Mouse (Mus musculus) frontal cortex, postnatal 10 days (tissue): ENCODE results near the gene Rerg.

Experiments used
- DNase-seq, 2 experiments: peaks; one replicate each; pipeline ENCODE4 v3.0.0; 2022; ENCODE audit warnings: low spot score in 2 of 2, mixed read lengths in 1 of 2

Rerg gene

DNA sequence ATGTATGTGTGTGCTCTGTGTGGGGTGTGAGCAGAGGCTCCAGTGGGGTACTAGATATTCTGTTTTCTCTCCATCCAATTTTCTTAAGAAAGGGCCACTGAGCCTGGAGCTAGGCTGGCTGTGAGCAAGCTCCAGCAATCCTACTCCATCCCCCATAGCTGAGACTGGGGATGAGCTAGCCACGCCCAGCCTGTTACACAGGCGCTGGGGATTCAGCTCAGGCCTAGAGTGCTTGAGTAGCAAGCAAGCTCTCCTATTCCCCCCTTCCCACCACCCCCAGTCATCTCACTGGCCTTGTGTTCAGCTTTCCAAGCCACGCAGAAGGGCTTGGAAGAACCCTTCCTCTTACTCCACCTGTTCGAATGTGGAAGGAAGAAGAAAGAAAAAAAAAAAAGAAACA, 7.2 kb downstream of the Rerg start:
- no peak for DNase-seq

- DNase-seq, result no peak
Measured at GRCm38 (mm10) chr6:137162481-137162880, 7.8 kb downstream of the Rerg start.

GRCm38 (mm10) chr6:137161491-137162088, 8.7 kb downstream of the Rerg start:
- DNase-seq, result no peak

DNA sequence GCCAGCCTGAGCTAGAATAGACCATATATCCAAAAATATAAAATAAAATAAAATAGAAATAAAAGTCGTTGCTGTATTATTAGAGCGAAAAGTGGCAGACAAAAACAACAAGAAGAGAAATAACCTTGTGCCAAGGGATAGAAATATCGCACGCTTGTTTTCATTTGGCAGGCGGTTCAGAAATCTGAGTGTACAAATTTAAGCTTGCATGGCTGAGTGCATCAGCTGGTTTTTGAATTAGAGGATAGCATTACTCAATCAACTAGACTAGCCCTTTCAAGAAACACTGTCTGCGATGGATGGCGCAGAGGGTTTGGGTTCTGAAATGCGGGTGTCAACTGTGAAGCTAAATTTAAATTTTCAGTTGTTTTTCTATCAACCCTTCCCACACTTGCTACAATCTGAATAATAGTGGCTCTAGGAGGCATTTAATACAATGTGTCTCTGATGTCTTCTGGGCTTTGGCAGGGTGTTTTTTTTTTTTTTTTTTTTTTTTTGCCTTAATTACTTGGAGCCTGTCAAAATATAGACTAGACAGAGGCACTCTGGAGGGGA, 10.8 kb downstream of the Rerg start:
- no peak for DNase-seq

GRCm38 (mm10) chr6:137156437-137157219, 13.7 kb downstream of the Rerg start:
- no peak for DNase-seq

- DNase-seq, result no peak
Measured at GRCm38 (mm10) chr6:137155196-137156137, 14.8 kb downstream of the Rerg start.

GRCm38 (mm10) chr6:137153021-137153420, 17.3 kb downstream of the Rerg start:
- DNase-seq, result no peak

DNA sequence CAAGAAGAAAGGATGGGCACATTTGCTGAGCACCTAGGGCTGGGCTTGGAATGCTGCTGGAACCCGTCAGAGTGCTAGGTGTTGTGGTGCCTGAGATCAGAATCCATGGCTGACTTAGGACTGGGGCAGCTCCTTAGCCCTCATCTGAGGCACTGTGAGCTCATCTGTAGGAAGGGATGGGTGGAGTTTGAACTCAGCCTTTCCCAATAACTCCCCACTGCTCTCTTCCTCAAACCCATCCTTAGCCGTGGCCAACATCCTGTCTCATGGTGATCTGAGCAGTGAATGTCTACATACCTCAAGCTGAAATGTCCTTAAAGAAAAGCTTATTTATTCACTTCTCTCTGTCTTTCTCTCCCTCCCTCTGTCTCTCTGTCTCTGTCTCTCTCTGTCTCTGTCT, 19.3 kb downstream of the Rerg start:
- no peak for DNase-seq

- no peak for DNase-seq
Measured at GRCm38 (mm10) chr6:137149833-137150232, 20.5 kb downstream of the Rerg start.

DNA sequence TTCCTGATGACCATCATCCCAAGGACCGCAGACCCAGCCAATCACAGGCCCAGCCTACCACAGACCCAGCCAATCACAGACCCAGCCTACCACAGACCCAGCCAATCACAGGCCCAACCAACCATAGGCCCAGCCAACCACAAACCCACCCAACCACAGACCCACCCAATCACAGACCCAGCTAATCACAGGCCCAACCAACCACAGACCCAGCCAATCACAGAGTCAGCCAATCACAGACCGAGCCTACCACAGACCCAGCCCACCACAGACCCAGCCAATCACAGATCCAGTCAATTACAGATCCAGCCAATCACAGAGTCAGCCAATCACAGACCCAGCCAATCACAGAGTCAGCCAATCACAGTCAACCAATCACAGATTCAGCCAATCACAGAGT, 23.4 kb downstream of the Rerg start:
- no peak for DNase-seq

GRCm38 (mm10) chr6:137145611-137146010, 24.7 kb downstream of the Rerg start:
- no peak for DNase-seq

- no peak for DNase-seq
Measured at GRCm38 (mm10) chr6:137144958-137145535, 25.2 kb downstream of the Rerg start.

- no peak for DNase-seq
Measured at GRCm38 (mm10) chr6:137144526-137144840, 25.8 kb downstream of the Rerg start.

DNA sequence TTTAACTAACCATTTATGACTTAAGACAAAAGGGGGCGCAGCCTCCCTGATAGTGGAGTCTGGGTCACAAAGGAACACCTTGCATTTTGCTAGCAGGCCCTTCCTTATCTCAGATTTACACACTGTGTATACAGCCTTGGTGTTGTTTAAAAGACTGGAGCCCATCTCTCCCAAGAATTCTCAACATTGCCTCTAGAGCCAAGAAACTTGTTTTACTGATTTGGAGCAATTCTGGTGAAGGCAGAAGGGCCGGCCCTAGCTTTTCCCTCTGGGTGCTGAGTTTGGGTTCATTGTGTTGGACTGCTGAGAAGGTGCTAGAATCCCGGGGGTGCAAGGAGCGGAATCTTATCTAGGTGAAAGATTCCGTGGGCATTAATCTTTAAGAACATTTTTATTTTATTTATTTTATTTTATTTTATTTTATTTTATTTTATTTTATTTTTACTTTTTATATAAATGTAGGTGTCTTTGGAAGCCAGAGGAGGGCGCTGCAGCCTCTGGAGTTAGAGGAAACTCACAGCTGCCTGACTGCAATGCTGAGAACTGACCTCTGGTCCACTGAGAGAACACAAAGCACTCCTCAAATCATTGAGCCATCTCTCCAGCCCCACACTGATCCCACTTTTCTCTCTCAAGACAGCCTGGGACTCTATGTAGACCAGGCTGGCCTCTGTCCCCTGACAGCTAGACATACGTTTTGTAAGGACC, 26.3 kb downstream of the Rerg start:
- DNase-seq, result no peak

- DNase-seq, result no peak
Measured at GRCm38 (mm10) chr6:137142796-137143195, 27.5 kb downstream of the Rerg start.

DNA sequence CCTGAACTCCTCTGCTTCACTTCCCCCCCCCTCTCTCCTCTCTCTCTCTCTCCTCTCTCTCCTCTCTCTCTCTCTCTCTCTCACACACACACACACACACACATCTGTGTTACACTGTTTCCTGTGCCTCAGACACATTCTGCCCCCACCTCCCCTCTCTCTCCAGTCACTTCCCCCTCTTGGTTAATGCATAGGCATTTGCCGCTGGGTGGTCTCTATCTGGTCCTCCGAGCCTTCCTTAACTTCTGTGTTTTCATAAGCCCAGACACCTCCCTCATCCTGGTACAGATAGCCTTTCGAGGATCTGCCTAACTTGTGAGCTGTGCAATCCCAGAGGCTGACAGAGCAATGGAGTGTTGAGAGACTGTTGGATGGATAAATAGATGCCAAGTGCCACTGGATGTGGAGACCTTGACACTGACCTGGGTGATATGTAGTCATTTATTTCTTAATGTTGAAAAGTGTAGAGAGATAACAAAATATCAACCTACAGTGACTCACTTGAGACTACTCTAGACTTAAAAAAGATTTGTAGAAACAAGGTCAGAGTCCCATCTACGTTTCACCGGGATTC, 29.0 kb downstream of the Rerg start:
- DNase-seq, result no peak

GRCm38 (mm10) chr6:137138822-137139221, 31.5 kb downstream of the Rerg start:
- no peak for DNase-seq

- no peak for DNase-seq
Measured at GRCm38 (mm10) chr6:137138391-137138790, 31.9 kb downstream of the Rerg start.

GRCm38 (mm10) chr6:137136401-137136800, 33.9 kb downstream of the Rerg start:
- no peak for DNase-seq

GRCm38 (mm10) chr6:137135506-137136391, 34.5 kb downstream of the Rerg start:
- no peak for DNase-seq
